Mouse (Mus musculus) heart, embryonic 10.5 days (tissue): ENCODE results near the gene Mogat2. TPM values are rescaled to one million over a fixed set of nuclear protein-coding genes. Genes with fewer than 3 reads are reported as not detected.
A peak's percentile ranks its signal among the peaks of the same experiment; 100 is the strongest.

ENCODE experiments used
- DNase-seq: peaks from one replicate; pipeline ENCODE4 v3.0.0-alpha.2; 2017; ENCODE audit warnings: low spot score
- H3K27ac ChIP-seq: fragments of 300-500 bp; sonication (generic); 2 replicates; pipeline ENCODE4 v1.5.1; 2016; ENCODE audit warnings: mild to moderate bottlenecking
- H3K27me3 ChIP-seq: fragments of 300-500 bp; sonication (generic); 2 replicates; pipeline ENCODE4 v1.6.1; 2016; ENCODE audit warnings: mild to moderate bottlenecking; ENCODE audit not compliant: poor library complexity, insufficient read depth, severe bottlenecking
- H3K36me3 ChIP-seq: fragments of 300-500 bp; sonication (generic); 2 replicates; pipeline ENCODE4 v1.6.1; 2016; ENCODE audit warnings: mild to moderate bottlenecking, moderate library complexity
- H3K4me1 ChIP-seq: fragments of 300-500 bp; sonication (generic); 2 replicates; pipeline ENCODE4 v1.6.1; 2016; ENCODE audit warnings: mild to moderate bottlenecking
- H3K4me3 ChIP-seq: fragments of 300-500 bp; sonication (generic); 2 replicates; pipeline ENCODE4 v1.5.1; 2016; ENCODE audit warnings: mild to moderate bottlenecking, moderate library complexity
- H3K9me3 ChIP-seq: fragments of 300-500 bp; sonication (generic); 2 replicates; pipeline ENCODE4 v1.6.1; 2016; ENCODE audit warnings: mild to moderate bottlenecking, moderate library complexity
- WGBS: fragments of 180-500 bp; shearing (Covaris S2); methylation state at CpG from one replicate; pipeline ENCODE4 v1.1.7; 2016; 5-methylcytosine and 5-hydroxymethylcytosine counted together
- polyA plus RNA-seq: library from polyadenylated mRNA; unstranded; fragments of >200 nt; fragmentation: Nextera tagmentation; extraction: Ambion mirVana; gene quantifications from 2 replicates; pipeline ENCODE4 v1.2.1, GENCODE M21; 2016

Mogat2 gene
- polyA plus RNA-seq, 1 experiment from 2014 or later, result 30.6 TPM

GRCm38 (mm10) chr7:99213056-99213455, 25.4 kb downstream of the Mogat2 start:
- peaks cover 44% of the 10 kb centered on the region for H3K4me1 ChIP-seq
- DNase-seq, result no peak
- H3K36me3 ChIP-seq, result no peaks in the 10 kb centered on the region
- no peak overlapping the region for H3K4me3 ChIP-seq
- no peaks in the 10 kb centered on the region for H3K9me3 ChIP-seq
- no peaks in the 10 kb centered on the region for H3K27me3 ChIP-seq
- H3K27ac ChIP-seq, result no peak overlapping the region
- 85% methylated on average over 1 of the region's 1 CpGs for WGBS

- no peaks in the 10 kb centered on the region for H3K9me3 ChIP-seq
- H3K4me3 ChIP-seq, result no peak overlapping the region
- 73% methylated on average over 4 of the region's 4 CpGs for WGBS
- no peaks in the 10 kb centered on the region for H3K36me3 ChIP-seq
- DNase-seq, result no peak
- no peaks in the 10 kb centered on the region for H3K27me3 ChIP-seq
- H3K4me1 ChIP-seq, result 0 out of 2 replicates have a peak, but pooled peaks cover 16% of the 10 kb centered on the region
- no peak overlapping the region for H3K27ac ChIP-seq
Observed at GRCm38 (mm10) chr7:99208704-99209103, 29.7 kb downstream of the Mogat2 start.

DNA sequence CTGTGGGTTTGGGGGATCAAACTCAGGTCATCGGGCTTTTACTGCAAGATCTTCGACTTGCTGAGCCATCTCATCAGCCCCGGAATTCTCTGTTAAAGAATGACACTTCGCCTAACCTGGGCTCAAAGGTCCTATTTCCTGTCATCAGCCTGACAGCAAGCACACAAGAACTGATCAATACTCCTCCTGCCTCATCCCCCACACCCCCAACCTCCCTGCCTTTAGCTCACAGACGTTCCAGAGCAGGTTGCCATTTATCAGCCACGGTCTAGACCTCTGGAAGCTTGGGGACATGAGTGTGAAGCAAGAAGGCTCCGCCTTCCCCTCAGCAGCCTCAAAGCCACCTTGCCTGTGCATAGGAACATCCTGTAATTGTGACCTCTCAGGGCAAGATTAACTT, 32.1 kb downstream of the Mogat2 start:
- peaks cover 22% of the 10 kb centered on the region for H3K4me1 ChIP-seq
- WGBS, result 77% methylated on average over 7 of the region's 7 CpGs
- no peak overlapping the region for H3K4me3 ChIP-seq
- no peaks in the 10 kb centered on the region for H3K36me3 ChIP-seq
- no peaks in the 10 kb centered on the region for H3K27me3 ChIP-seq
- no peak for DNase-seq
- no peak overlapping the region for H3K27ac ChIP-seq
- H3K9me3 ChIP-seq, result no peaks in the 10 kb centered on the region

GRCm38 (mm10) chr7:99202163-99202562, 36.3 kb downstream of the Mogat2 start:
- Histone ChIP-seq H3K27ac (peak overlapping the region; percentile 56; the same call in 1 of the 2 replicates), H3K36me3 (no peaks in the 10 kb centered on the region), H3K27me3 (no peaks in the 10 kb centered on the region), H3K4me3 (no peak overlapping the region), H3K4me1 (peaks cover 32% of the 10 kb centered on the region), H3K9me3 (no peaks in the 10 kb centered on the region)
- WGBS, result 73% methylated on average over 7 of the region's 7 CpGs
- no peak for DNase-seq

GRCm38 (mm10) chr7:99200290-99200689, 38.1 kb downstream of the Mogat2 start:
- Histone ChIP-seq H3K4me3 (no peak overlapping the region), H3K27me3 (no peaks in the 10 kb centered on the region), H3K36me3 (no peaks in the 10 kb centered on the region), H3K4me1 (peaks cover 29% of the 10 kb centered on the region), H3K9me3 (no peaks in the 10 kb centered on the region), H3K27ac (0 out of 2 replicates have a peak overlapping the region, but pooled peaks have one; percentile 11)
- DNase-seq, result no peak
- 32% methylated on average over 4 of the region's 4 CpGs for WGBS

DNA sequence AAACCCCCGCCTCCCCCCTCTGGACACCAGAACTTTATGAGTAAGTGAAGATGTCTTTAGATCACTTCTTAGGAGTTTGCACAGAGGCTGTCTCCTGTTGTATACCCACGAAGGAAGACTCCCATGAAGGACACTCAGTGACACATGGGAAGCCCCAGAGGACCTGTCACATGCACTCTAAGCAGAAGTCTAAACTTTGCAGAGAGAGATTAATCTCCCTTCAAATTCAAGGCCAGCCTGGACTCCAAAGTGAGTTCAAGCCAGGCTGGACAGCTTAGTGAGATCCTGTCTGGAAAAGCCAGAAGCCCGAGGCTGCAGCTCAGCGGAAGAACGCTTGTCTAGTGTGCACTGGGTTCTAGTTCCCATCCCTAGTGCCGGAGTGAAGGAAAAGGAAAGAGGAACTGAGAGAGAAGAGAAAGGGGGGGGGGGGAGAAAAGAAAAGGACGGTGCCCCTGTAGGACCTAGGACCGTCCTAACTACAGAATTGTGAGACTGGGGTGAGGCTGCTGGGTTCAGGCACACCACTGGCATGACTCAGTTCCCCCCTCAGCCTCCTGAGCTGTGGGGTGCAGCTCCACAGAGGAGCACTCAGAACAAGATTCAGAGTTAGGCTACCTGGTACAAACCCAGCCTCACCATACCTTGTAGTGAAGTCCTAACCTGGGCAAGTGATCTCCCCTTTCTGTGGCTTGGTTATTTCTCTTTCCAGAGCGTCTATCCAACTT, 38.8 kb downstream of the Mogat2 start:
- WGBS, result 81% methylated on average over 9 of the region's 9 CpGs
- Histone ChIP-seq H3K4me1 (peaks cover 29% of the 10 kb centered on the region), H3K9me3 (no peaks in the 10 kb centered on the region), H3K27me3 (no peaks in the 10 kb centered on the region), H3K27ac (no peak overlapping the region), H3K36me3 (no peaks in the 10 kb centered on the region), H3K4me3 (no peak overlapping the region)
- no peak for DNase-seq

DNA sequence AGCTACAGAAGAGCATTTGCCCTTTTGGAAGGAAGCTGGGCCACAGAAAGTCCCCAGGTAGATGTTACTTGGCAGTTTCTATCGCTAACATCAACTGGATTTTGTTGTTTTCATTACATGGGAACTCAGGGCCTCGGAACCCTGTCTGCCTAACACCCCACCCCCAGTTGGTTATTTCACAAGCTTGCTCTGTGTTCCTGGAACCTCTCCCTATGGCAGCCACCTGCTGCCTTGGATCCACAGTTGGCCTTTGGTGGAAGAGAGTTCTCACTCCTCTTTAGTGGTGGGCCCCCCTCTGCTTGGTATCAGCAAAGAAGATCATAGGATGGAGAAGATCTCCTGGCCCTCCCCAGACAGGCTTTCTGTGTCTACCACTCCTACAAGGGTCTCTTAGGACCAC, 39.6 kb downstream of the Mogat2 start:
- 89% methylated on average over 2 of the region's 2 CpGs for WGBS
- no peaks in the 10 kb centered on the region for H3K27me3 ChIP-seq
- no peak overlapping the region for H3K4me3 ChIP-seq
- H3K9me3 ChIP-seq, result no peaks in the 10 kb centered on the region
- DNase-seq, result no peak
- H3K27ac ChIP-seq, result no peak overlapping the region
- peaks cover 26% of the 10 kb centered on the region for H3K4me1 ChIP-seq
- H3K36me3 ChIP-seq, result no peaks in the 10 kb centered on the region

GRCm38 (mm10) chr7:99194511-99194910, 43.9 kb downstream of the Mogat2 start:
- DNase-seq, result no peak
- 63% methylated on average over 2 of the region's 2 CpGs for WGBS
- H3K36me3 ChIP-seq, result no peaks in the 10 kb centered on the region
- no peaks in the 10 kb centered on the region for H3K9me3 ChIP-seq
- no peak overlapping the region for H3K27ac ChIP-seq
- H3K4me3 ChIP-seq, result no peak overlapping the region
- peaks cover 6% of the 10 kb centered on the region; the same call in 1 of the 2 replicates for H3K4me1 ChIP-seq
- H3K27me3 ChIP-seq, result no peaks in the 10 kb centered on the region; the same call in 1 of the 2 replicates

DNA sequence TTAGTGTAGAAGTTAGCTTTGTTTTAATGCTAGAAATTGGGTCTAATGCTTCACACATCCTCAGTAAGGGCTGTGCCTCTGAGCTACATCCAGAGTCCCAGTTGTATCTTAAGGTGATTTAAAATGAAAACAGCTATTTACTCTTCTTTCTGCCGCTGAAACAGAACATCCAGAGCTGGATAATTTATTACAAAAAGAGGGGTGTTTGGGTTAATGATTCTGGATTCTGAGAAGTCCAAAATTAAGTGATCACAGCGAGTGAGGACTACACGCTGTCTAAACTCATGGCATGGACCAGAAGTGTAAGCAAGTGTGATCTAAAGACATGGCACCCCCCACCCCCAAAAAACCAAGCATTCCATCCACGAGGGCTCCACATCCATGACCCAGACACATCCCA, 44.5 kb downstream of the Mogat2 start:
- H3K4me1 ChIP-seq, result peaks cover under 1% of the 10 kb centered on the region; the same call in 1 of the 2 replicates
- 84% methylated on average over 4 of the region's 4 CpGs for WGBS
- no peak overlapping the region for H3K27ac ChIP-seq
- H3K4me3 ChIP-seq, result no peak overlapping the region
- no peaks in the 10 kb centered on the region for H3K36me3 ChIP-seq
- no peaks in the 10 kb centered on the region; the same call in 1 of the 2 replicates for H3K27me3 ChIP-seq
- no peaks in the 10 kb centered on the region for H3K9me3 ChIP-seq
- no peak for DNase-seq

DNA sequence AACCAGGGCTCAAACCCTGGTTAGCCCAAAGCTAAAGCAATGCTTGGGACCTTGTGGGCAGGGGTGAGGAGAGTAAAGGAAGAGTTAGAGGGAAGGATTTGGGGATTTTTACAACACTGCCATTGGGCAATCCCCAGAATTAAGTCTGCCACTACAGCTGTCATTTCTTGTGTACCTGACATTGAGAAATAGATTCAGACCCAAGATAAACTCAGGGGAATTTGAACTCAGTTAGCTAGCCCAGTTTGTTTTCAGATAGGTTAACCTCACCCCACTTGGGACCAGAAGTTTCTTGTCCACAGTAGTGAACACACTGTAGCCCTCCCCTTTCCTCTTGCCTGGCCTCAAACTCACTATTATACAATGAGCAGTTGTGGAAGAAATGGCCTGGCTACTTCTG, 47.0 kb downstream of the Mogat2 start:
- Histone ChIP-seq H3K4me1 (no peaks in the 10 kb centered on the region), H3K9me3 (no peaks in the 10 kb centered on the region), H3K27me3 (peaks cover 11% of the 10 kb centered on the region; the same call in 1 of the 2 replicates), H3K4me3 (no peak overlapping the region), H3K36me3 (no peaks in the 10 kb centered on the region), H3K27ac (no peak overlapping the region)
- DNase-seq, result no peak

DNA sequence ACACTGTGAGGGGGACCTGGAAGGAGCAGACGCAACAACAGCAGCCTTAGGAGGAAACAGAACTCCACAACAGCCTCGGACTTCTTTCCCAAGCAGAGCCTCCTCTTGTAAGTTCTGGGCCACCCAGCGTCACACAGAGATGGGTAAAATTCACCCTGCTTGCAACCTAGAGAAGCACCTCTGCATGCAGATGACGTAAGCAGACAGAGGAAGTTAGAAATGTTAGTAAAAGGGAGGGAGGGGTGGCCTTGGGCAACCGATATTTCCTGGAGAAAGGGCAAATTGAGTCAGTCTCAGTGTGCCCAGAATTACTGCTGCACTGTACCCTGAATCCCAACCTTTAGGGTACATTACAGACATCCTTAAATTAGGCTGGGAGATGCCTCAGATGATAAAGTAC, 48.5 kb downstream of the Mogat2 start:
- H3K4me1 ChIP-seq, result no peaks in the 10 kb centered on the region
- no peak overlapping the region for H3K27ac ChIP-seq
- no peaks in the 10 kb centered on the region for H3K9me3 ChIP-seq
- H3K27me3 ChIP-seq, result peaks cover 11% of the 10 kb centered on the region; the same call in 1 of the 2 replicates
- WGBS, result 67% methylated on average over 5 of the region's 5 CpGs
- no peak for DNase-seq
- H3K4me3 ChIP-seq, result no peak overlapping the region
- no peaks in the 10 kb centered on the region for H3K36me3 ChIP-seq

GRCm38 (mm10) chr7:99188630-99189029, 49.8 kb downstream of the Mogat2 start:
- WGBS, result 70% methylated on average over 6 of the region's 6 CpGs
- H3K36me3 ChIP-seq, result no peaks in the 10 kb centered on the region
- H3K4me1 ChIP-seq, result no peaks in the 10 kb centered on the region
- no peaks in the 10 kb centered on the region for H3K9me3 ChIP-seq
- no peak overlapping the region for H3K27ac ChIP-seq
- H3K4me3 ChIP-seq, result no peak overlapping the region
- H3K27me3 ChIP-seq, result peaks cover 19% of the 10 kb centered on the region
- no peak for DNase-seq

- no peak for DNase-seq
Observed at GRCm38 (mm10) chr7:99187451-99187850, 51.0 kb downstream of the Mogat2 start.

DNA sequence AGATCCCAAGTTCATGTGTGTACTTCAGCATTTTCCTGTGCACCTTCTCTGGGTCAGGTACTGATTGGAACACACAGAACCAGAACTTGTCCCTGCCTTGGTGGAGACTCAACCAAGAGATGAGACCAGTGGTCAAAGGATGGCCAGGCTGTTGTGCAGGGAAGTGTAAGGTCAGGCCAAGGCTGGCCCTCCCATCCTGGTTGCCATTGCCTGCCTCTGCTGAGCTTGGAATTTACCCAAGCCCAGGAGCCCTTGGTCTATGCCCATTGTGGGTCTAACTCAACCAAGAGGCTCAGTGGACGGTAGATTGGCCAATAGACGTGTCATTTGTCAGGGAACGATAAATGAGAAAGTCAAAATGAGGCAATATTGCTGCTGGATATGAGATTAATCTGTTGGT, 53.0 kb downstream of the Mogat2 start:
- H3K27ac ChIP-seq, result no peak overlapping the region
- H3K4me3 ChIP-seq, result no peak overlapping the region
- H3K27me3 ChIP-seq, result peaks cover 38% of the 10 kb centered on the region
- no peaks in the 10 kb centered on the region for H3K36me3 ChIP-seq
- 88% methylated on average over 3 of the region's 3 CpGs for WGBS
- no peak for DNase-seq
- no peaks in the 10 kb centered on the region for H3K9me3 ChIP-seq
- peaks cover 19% of the 10 kb centered on the region for H3K4me1 ChIP-seq

More at GRCm38 (mm10) chr7:99187451-99187850, 51.0 kb downstream of the Mogat2 start:
- no peaks in the 10 kb centered on the region for H3K9me3 ChIP-seq
- no peak overlapping the region for H3K4me3 ChIP-seq
- WGBS, result 78% methylated on average over 5 of the region's 5 CpGs
- peaks cover 23% of the 10 kb centered on the region for H3K27me3 ChIP-seq
- H3K4me1 ChIP-seq, result peaks cover 10% of the 10 kb centered on the region
- H3K36me3 ChIP-seq, result no peaks in the 10 kb centered on the region
- H3K27ac ChIP-seq, result no peak overlapping the region
